Mouse (Mus musculus): Measurements from ENCODE around the gene Supt5. TPM values are rescaled to one million over a fixed set of nuclear protein-coding genes. Genes with fewer than 3 reads are reported as not detected.
A peak's percentile ranks its signal among the peaks of the same experiment; 100 is the strongest.

Supt5 gene
- total and polyA plus RNA-seq, 3 experiments, result 35.5 to 111 (median 67.3) TPM

DNA sequence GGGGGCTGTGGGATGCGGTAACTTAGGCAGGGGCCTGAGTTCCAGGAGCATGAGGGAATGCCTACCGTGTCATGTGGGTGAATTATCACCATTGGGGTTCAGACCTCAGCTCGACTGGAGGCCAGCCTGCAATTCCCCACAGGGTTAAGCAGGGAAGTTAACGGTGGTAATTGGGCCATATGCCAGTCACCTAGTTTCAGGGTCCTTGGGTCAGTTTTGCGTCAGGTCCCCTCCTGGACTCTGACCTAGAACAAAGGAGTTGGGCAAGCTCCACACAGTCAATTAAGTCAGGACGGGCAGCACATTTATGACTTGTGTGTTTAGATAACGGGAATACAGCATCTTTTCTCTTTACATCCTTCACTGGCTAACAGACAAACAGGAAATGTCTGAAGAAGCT lies 2.8 kb upstream of the Supt5 start:
- Histone ChIP-seq H3K4me3 (replicated peaks in 1 of 3; ENCODE audit: low read depth in 2 of 3, low read length in 2 of 3, poor library complexity in 1 of 3) (no peak overlapping the region), H3K27ac (ENCODE audit: insufficient read depth, low read depth) (no peak overlapping the region), H3K9me3 (replicated peaks; ENCODE audit: low read length) (no peaks in the 10 kb centered on the region), H3K27me3 (replicated peaks) (no peaks in the 10 kb centered on the region), H3K36me3 (replicated peaks in 1 of 2; ENCODE audit: control insufficient read depth in 1 of 2, insufficient read depth in 1 of 2, low read length in 1 of 2) (peaks cover 0 to 5% of the 10 kb centered on the region in 2 experiments), H3K4me1 (ENCODE audit: control insufficient read depth in 1 of 2, insufficient read depth in 2 of 2) (peaks cover 0 to 7% of the 10 kb centered on the region in 2 experiments; a peak in 2 of 4 replicates), H3K4me2 (ENCODE audit: insufficient read depth, low read depth, poor library complexity, severe bottlenecking) (no peak overlapping the region), H3K9ac (ENCODE audit: insufficient read depth, low read depth) (no peak overlapping the region), H3K79me2 (replicated peaks; ENCODE audit: control insufficient read depth, extremely low read depth, insufficient read depth, poor library complexity, severe bottlenecking) (peaks cover 18% of the 10 kb centered on the region)
- DNase-seq (ENCODE audit: extremely low read depth), result no peak
- dilution Hi-C loops (cut with MboI; ENCODE audit: extremely low pct_ligation_motif_present, extremely low pct_unique_long_range_greater_than_20kb, low sequenced_read_pairs) (no loop called here), in situ Hi-C loops (cut with MboI; ENCODE audit: low pct_ligation_motif_present, low pct_unique_long_range_greater_than_20kb, low sequenced_read_pairs) (no loop called here)
- TF ChIP-seq CTCF (conservative IDR thresholded peaks at IDR 0.05 in 1 of 2, IDR thresholded peaks at IDR 0.05 in 1 of 2; ENCODE audit: low read depth in 2 of 2, low read length in 2 of 2) (no peak), IRF4 (IDR thresholded peaks at IDR 0.05; ENCODE audit: low read depth, low read length) (no peak), ZMIZ1 (IDR thresholded peaks at IDR 0.05; ENCODE audit: low read depth, low read length) (no peak), RCOR1 (conservative IDR thresholded peaks at IDR 0.05; ENCODE audit: low read depth, low read length) (no peak), EP300 (IDR thresholded peaks at IDR 0.05; ENCODE audit: low read length) (no peak), MYC (IDR thresholded peaks at IDR 0.05; ENCODE audit: low read depth, low read length) (no peak), SIN3A (IDR thresholded peaks at IDR 0.05; ENCODE audit: low read length) (no peak), ELF1 (IDR thresholded peaks at IDR 0.05; ENCODE audit: low read depth, low read length) (no peak), POLR2A (IDR thresholded peaks at IDR 0.05; ENCODE audit: low read depth, low read length) (no peak)

GRCm38 (mm10) chr7:28339213-28339917 lies 819 bp upstream of the Supt5 start:
- Histone ChIP-seq H3K4me2 (ENCODE audit: insufficient read depth, low read depth, poor library complexity, severe bottlenecking) (peak overlapping the region; percentile 54), H3K79me2 (replicated peaks; ENCODE audit: control insufficient read depth, extremely low read depth, insufficient read depth, poor library complexity, severe bottlenecking) (peaks cover 38% of the 10 kb centered on the region), H3K36me3 (replicated peaks in 1 of 2; ENCODE audit: control insufficient read depth in 1 of 2, insufficient read depth in 1 of 2, low read length in 1 of 2) (peaks cover 14 to 23% of the 10 kb centered on the region in 2 experiments), H3K9ac (ENCODE audit: insufficient read depth, low read depth) (peak overlapping the region; percentile 81), H3K27me3 (replicated peaks) (no peaks in the 10 kb centered on the region), H3K27ac (ENCODE audit: insufficient read depth, low read depth) (peak overlapping the region; percentile 85), H3K4me3 (replicated peaks in 1 of 3; ENCODE audit: low read depth in 2 of 3, low read length in 2 of 3, poor library complexity in 1 of 3) (peak overlapping the region; percentile 51 to 93 (median 81)), H3K4me1 (ENCODE audit: control insufficient read depth in 1 of 2, insufficient read depth in 2 of 2) (peaks cover 9 to 23% of the 10 kb centered on the region in 2 experiments), H3K9me3 (replicated peaks; ENCODE audit: low read length) (no peaks in the 10 kb centered on the region)
- in situ Hi-C loops (cut with MboI; ENCODE audit: low pct_ligation_motif_present, low pct_unique_long_range_greater_than_20kb, low sequenced_read_pairs), result no loop called here
- DNase-seq (ENCODE audit: extremely low read depth), result peak; percentile 88
- TF ChIP-seq RAD21 (IDR thresholded peaks at IDR 0.05; ENCODE audit: low read depth, low read length) (peak; percentile 14), HCFC1 (IDR thresholded peaks at IDR 0.05; ENCODE audit: low read depth, low read length) (0 out of 2 replicates have a peak, but pooled peaks have one; percentile 10), ETS1 (conservative IDR thresholded peaks at IDR 0.05; ENCODE audit: low read depth, low read length) (no peak), POLR2AphosphoS2 (IDR thresholded peaks at IDR 0.05; ENCODE audit: low read depth, low read length) (no peak), CTCF (conservative IDR thresholded peaks at IDR 0.05 in 1 of 2, IDR thresholded peaks at IDR 0.05 in 1 of 2; ENCODE audit: low read depth in 2 of 2, low read length in 2 of 2) (peak in 1 of 2 experiments; percentile 71; a peak in 2 of 4 replicates), KAT2A (IDR thresholded peaks at IDR 0.05; ENCODE audit: insufficient replicate concordance, low read length) (0 out of 2 replicates have a peak, but pooled peaks have one; percentile 44), MXI1 (IDR thresholded peaks at IDR 0.05; ENCODE audit: low read depth, low read length) (no peak), MAX (IDR thresholded peaks at IDR 0.05; ENCODE audit: low read length) (0 out of 2 replicates have a peak, but pooled peaks have one; percentile 22), ZNF384 (IDR thresholded peaks at IDR 0.05; ENCODE audit: low read depth, low read length) (peak; percentile 46; the same call in 1 of the 2 replicates), BHLHE40 (IDR thresholded peaks at IDR 0.05; ENCODE audit: low read depth, low read length) (0 out of 2 replicates have a peak, but pooled peaks have one; percentile 26), MAFK (IDR thresholded peaks at IDR 0.05; ENCODE audit: insufficient replicate concordance, low read length) (no peak), MEF2A (IDR thresholded peaks at IDR 0.05; ENCODE audit: borderline replicate concordance, low read depth, low read length) (no peak), ZC3H11A (IDR thresholded peaks at IDR 0.05; ENCODE audit: low read depth, low read length) (no peak), IRF4 (IDR thresholded peaks at IDR 0.05; ENCODE audit: low read depth, low read length) (0 out of 2 replicates have a peak, but pooled peaks have one; percentile 33), CHD2 (IDR thresholded peaks at IDR 0.05; ENCODE audit: low read length) (0 out of 2 replicates have a peak, but pooled peaks have one; percentile 31), E2F4 (IDR thresholded peaks at IDR 0.05; ENCODE audit: insufficient replicate concordance, low read depth, low read length) (no peak), ELF1 (IDR thresholded peaks at IDR 0.05; ENCODE audit: low read depth, low read length) (peak; percentile 37; the same call in 1 of the 2 replicates), JUN (IDR thresholded peaks at IDR 0.05; ENCODE audit: insufficient read depth, low read depth, low read length) (no peak), POLR2A (IDR thresholded peaks at IDR 0.05; ENCODE audit: low read depth, low read length) (0 out of 2 replicates have a peak, but pooled peaks have one; percentile 39), TBP (conservative IDR thresholded peaks at IDR 0.05; ENCODE audit: low read depth, low read length) (0 out of 2 replicates have a peak, but pooled peaks have one; percentile 57)
- dilution Hi-C loops (cut with MboI; ENCODE audit: extremely low pct_ligation_motif_present, extremely low pct_unique_long_range_greater_than_20kb, low sequenced_read_pairs), result no loop called here
